Mouse (Mus musculus) naive thymus-derived CD4-positive, alpha-beta T cell, adult 2 months (primary cell): ENCODE results near the gene Slc22a7.

Source experiments
- DNase-seq: peaks from one replicate; pipeline ENCODE4 v3.0.0-alpha.2; 2011; ENCODE audit warnings: low read depth

Slc22a7 gene

GRCm38 (mm10) chr17:46438298-46438873 is at the start of gene Slc22a7:
Slc22a7 (minus strand) TSS chr17:46438457.
- no peak for DNase-seq

- no peak for DNase-seq
These were observed 49.2 kb upstream of the Slc22a7 start, which contains the start of gene Ttbk1 for GRCm38 (mm10) chr17:46487431-46487830. Ttbk1 (minus strand) TSS chr17:46487675.

GRCm38 (mm10) chr17:46486995-46487394 is 48.7 kb upstream of the Slc22a7 start:
- DNase-seq: no peak

- no peak for DNase-seq
These were observed 46.2 kb upstream of the Slc22a7 start for GRCm38 (mm10) chr17:46484461-46484875.

- DNase-seq: peak; percentile 19
These were observed 45.8 kb upstream of the Slc22a7 start for GRCm38 (mm10) chr17:46484021-46484431.

GRCm38 (mm10) chr17:46483561-46484001 is 45.3 kb upstream of the Slc22a7 start:
- peak; percentile 19 for DNase-seq

- DNase-seq: no peak
These were observed 39.0 kb upstream of the Slc22a7 start for GRCm38 (mm10) chr17:46477286-46477685.

DNA sequence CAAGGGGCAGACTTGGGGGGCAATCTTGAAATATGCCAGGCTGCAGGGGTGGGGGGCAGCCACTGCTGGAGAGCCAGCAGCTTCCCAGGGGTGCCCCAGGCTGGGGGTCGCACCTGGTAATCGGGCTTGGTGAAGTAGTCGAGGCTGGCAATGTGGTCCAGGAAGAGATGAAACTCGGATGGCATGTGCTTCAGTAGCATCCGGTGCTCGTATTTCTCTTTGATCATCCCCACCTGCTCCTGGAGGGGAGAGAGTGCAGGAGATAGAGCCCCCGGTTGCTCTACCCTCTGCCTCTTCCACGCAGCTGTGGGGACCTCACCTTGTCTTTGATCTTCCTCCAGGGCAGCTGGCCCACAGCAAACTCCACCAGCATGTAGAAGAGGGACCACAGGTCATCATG is 38.3 kb upstream of the Slc22a7 start:
- no peak for DNase-seq

GRCm38 (mm10) chr17:46467830-46468229 is 29.6 kb upstream of the Slc22a7 start:
- DNase-seq: no peak

DNA sequence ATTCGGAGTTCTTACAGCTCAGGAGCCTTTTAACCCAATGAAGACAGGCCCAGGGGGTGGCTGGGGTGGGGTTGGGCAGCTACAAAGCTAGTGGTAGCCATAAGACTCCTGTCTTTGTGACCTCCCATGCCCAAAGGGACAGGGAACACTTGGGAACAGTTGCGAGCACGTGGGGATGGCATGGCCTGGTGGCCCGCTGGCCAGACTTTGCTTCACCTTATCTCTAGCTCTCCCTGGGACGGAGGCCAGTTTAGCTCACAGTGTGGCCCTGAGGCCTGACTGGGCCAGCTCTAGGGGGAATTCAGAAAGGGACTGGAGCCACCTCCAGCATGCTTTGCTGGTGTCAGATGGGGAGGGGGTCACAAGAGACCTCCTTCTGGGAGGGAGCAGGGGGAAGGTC is 24.0 kb upstream of the Slc22a7 start:
- DNase-seq: no peak

- DNase-seq: no peak
These were observed 23.1 kb upstream of the Slc22a7 start for GRCm38 (mm10) chr17:46461347-46461746.

GRCm38 (mm10) chr17:46460673-46461072 is 22.4 kb upstream of the Slc22a7 start:
- no peak for DNase-seq

DNA sequence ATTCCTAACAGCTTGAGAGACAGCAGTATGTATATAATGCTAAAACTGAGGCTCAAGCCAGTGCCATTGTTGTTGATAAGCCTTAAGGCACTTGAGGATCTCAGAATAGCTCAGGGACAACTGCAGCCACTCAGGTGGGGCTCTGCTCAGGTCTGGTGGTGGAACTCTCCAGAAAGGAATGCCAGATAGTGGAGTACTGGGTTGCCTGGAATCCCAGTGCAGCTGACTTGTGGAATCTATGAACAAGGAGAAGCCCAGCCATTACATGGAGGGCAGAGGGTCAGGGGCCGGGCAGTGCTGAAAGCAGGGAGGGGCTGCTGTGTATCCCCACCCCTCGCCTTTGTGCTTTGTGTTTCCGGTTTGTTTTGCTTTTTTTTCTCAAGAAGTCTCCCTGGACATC is 20.2 kb upstream of the Slc22a7 start:
- no peak for DNase-seq

DNA sequence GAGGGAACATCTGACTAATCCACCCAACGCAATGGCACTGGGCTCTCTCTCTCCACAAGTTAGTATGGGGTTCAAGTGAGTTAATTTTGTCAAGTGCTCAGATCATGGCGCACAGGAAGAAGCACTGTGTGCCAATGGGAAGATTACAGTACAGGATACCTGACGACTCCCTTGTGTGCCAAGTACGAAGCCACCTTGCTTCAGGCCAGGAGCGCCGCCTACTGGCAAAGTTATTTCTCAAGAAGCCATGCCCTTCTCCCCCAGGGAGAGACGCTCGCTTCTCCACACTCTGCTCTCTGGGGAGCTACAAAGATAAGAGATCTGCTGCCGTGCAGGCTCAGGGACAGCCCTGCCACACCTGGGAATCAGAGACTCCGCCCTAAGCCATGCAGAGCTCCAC is 19.5 kb upstream of the Slc22a7 start:
- peak; percentile 51 for DNase-seq

GRCm38 (mm10) chr17:46455110-46455691 is 16.9 kb upstream of the Slc22a7 start:
- DNase-seq: no peak

DNA sequence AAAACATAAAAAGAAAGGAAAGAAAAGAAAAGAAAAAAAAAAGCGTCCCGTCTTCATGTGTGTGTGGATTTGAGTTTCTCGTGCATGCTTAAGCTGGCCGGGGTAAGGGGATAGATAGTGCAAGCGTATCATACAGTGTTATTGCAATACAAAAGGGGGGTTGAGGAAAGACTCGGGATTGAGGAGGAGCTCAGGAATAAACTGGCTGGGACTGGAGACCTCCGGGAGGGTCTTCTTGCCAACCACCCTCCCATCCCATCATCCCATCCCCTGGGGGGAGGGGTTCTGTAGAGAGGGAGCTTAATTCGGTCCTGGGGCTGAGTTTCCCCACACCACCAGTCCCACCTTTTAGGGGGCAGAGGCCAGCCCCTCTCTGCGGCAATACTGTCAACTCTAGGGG is 16.3 kb upstream of the Slc22a7 start:
- DNase-seq: no peak

- no peak for DNase-seq
These were observed 15.7 kb upstream of the Slc22a7 start for GRCm38 (mm10) chr17:46453970-46454411.

- no peak for DNase-seq
These were observed 15.2 kb upstream of the Slc22a7 start for GRCm38 (mm10) chr17:46453302-46453948.

DNA sequence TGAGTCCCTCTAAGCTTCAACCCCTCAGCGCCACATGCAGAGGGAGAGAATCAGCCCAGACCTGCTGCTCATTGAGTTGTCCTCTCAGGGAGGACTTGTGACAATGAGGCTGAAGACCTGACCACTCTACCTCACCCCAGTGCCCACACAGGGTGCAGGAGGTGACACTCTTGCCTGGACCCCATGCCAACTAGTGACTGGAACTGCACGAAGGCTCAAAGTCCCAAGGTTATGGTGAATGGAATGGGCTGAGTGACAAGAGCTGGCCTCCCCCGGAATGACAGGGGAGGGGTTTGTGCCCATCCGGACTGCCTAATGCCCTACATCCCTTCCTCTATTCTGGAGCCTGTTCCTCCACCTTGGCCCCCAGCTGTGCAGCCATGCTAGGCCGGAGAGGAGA is 14.4 kb upstream of the Slc22a7 start:
- DNase-seq: no peak

DNA sequence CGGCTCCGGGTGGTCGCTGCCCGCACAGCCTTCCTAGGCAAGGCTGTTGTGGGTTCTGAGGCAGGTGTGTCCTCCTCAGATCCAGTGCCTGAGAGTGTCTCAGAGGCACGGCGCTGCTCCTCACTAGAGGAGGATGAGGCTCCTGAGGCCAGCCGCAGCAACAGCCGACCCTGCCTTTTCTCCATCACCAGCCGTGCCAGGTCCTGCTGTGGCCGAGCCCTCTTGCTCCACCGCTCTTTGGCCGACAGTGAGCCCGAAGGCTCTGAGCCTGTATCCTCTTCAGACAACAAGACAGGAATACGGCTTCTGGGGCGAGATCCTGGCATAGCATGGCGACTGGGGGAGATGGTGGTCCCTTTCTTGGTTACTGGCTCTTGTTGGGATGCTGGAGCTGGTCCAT is 8.0 kb upstream of the Slc22a7 start:
- no peak for DNase-seq

DNA sequence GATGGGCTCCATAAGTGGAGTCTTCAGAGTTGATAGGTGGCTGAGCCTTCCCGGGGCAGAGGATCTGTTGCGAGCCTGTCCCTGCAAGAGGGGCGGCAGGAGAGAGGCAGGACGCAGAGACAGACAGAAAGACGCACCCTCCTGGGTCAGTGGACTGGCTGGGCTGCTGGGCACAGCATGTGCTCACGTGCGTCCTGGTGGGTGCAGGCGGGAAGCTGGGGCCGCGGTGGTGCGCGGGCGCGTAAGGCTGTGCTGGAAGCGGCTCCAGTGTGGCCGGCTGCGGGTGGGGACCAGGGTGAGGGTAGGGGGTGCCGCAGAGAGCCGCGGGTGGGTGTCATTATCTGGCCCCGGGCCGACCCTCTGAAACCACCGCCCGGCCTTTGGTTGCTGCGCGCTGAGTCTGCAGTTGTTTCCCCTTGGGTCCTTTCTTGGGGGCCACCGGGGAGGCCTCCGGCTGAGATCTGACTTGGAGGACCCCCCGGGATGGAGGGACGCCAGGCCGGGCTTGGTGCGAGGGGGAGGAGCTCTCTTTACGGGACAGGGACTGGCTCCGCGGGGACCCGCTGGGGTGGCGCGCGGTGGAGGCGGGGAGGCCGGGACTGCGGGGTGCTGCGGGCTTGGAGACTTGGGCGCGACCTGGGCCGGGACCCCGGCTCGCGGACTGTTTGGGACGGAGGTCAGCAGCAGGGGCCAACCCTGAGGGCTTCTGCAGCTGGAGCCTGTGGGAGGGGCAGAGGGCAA is 6.8 kb upstream of the Slc22a7 start:
- no peak for DNase-seq

GRCm38 (mm10) chr17:46439176-46439575 is 919 bp upstream of the Slc22a7 start:
- DNase-seq: no peak
